Mouse (Mus musculus) spleen, adult 12 weeks (tissue): Measurements from ENCODE around the gene Cyp2c68.
"Not testable (repeated sequence)": the region's sequence is repeated elsewhere in the genome, so short reads cannot be mapped to it uniquely, and the experiment has no call there.

Experiments
- DNase-seq: peaks from one replicate; pipeline ENCODE4 v3.0.0; 2022; ENCODE audit warnings: low spot score

Gene Cyp2c68

DNA sequence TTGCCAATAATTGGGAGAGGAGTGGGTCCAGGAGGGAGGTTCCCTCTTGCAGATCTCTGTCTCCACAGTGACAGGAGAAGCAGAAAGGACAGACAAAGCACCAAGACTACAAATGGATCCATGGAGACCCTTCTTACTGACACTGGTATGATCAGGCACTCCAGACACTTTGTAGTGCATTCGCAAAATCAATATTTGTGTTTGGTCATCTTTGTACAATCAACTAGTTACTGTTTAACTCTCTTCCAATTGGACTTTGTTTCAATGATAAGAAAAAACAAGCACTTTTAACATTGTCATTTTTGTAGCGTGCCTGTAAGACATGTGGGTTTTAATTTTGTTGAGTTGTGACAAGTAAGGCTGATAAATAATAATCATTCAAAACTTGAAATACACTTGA is at the start of gene Cyp2c68:
Gene Cyp2c68, minus strand, starts transcription at position 135 of the 400 bp plus-strand sequence.
- DNase-seq, result no peak

- DNase-seq, result not testable (repeated sequence)
Measured at GRCm38 (mm10) chr19:39785458-39785857, 44.6 kb upstream of the Cyp2c68 start.

- DNase-seq, result no peak
Measured at GRCm38 (mm10) chr19:39745357-39745756, 4.5 kb upstream of the Cyp2c68 start.

GRCm38 (mm10) chr19:39744361-39744760 is 3.5 kb upstream of the Cyp2c68 start:
- not testable (repeated sequence) for DNase-seq

DNA sequence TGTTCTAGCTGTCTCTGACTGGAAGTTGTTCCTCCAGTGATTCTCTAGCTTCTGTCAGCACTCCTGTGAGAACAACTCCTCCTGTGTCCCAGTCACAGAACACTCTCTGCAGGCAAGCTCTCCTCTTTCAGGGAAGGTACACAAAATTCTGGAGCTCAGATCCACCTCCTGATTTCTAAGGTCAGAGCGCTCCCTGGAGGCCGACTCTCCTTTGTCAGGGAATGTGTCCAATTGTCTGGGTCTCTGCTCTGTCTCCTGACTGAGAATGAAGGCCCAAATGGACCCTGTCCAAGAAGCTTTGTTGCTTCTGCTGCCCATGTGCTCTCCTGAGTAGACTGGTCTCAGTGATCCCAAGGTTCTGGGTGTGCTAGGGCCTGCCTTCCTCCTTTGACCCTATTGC is 29.7 kb downstream of the Cyp2c68 start:
- not testable (repeated sequence) for DNase-seq

DNA sequence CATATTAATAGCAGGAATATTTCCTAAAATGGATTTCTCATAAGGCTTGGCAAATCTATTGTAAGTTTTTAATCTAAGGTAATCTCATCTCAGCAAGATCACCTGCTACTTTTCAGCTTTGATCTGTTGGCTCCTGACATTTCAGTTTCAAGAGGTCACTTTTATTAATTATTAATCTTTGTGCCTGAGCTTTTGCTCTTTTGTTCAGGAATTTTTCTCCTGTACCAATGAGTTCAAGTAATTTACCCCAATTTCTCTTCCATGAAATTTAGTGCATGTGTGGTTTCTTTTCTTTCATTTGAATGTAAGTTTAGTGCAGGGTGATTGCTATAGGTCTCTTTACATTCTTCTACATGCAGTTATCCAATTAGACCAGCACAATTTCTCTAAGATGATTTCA is 75.2 kb downstream of the Cyp2c68 start:
- DNase-seq, result not testable (repeated sequence)

GRCm38 (mm10) chr19:39652381-39652780 is 88.5 kb downstream of the Cyp2c68 start:
- no peak for DNase-seq

DNA sequence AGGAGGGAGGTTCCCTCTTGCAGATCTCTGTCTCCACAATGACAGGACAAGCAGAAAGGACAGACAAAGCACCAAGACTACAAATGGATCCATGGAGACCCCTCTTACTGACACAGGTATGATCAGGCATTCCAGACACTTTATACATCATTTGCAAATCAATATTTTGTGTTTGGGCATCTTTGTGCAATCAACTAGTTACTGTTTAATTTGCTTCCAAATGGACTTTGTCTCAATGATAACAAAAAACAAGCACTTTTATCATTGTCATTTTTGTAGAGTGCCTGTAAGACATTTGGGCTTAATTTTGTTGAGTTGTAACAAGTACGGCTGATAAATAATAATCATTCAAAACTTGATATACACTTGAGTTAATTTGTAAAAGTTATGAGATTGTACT is 91.9 kb downstream of the Cyp2c68 start, which contains the start of gene Cyp2c67:
Gene Cyp2c67, minus strand, starts transcription at position 114 of the 400 bp plus-strand sequence.
- DNase-seq, result no peak

- no peak for DNase-seq
Measured at GRCm38 (mm10) chr19:39647519-39647918, 93.3 kb downstream of the Cyp2c68 start.

GRCm38 (mm10) chr19:39644551-39644950 is 96.3 kb downstream of the Cyp2c68 start:
- not testable (repeated sequence) for DNase-seq
